Mouse (Mus musculus) lung, embryonic 14.5 days (tissue): ENCODE results near the gene Ankrd2. TPM values are rescaled to one million over a fixed set of nuclear protein-coding genes. Genes with fewer than 3 reads are reported as not detected.
A peak's percentile ranks its signal among the peaks of the same experiment; 100 is the strongest.

Experiments
- ATAC-seq: fragments of 200-750 bp; cut with Nextera tagmentation; 2 replicates; pipeline ENCODE4 v1.8.0; 2017; ENCODE audit warnings: mild to moderate bottlenecking, moderate TSS enrichment, moderate library complexity; ENCODE audit not compliant: insufficient read depth
- DNase-seq: peaks from one replicate; pipeline ENCODE4 v3.0.0-alpha.2; 2015
- H3K27ac ChIP-seq: fragments of 300-500 bp; sonication (generic); 2 replicates; pipeline ENCODE4 v1.5.1; 2014; ENCODE audit warnings: low read depth, mild to moderate bottlenecking, moderate library complexity
- H3K27me3 ChIP-seq: fragments of 300-500 bp; sonication (generic); 2 replicates; pipeline ENCODE4 v1.6.1; 2014; ENCODE audit warnings: low read length, control low read depth; ENCODE audit not compliant: insufficient read depth
- H3K36me3 ChIP-seq: fragments of 300-500 bp; sonication (generic); 2 replicates; pipeline ENCODE4 v1.6.1; 2014; ENCODE audit warnings: control low read depth; ENCODE audit not compliant: insufficient read depth
- H3K4me1 ChIP-seq: fragments of 300-500 bp; sonication (generic); 2 replicates; pipeline ENCODE4 v1.6.1; 2014; ENCODE audit warnings: antibody characterized with exemption, control low read depth; ENCODE audit not compliant: insufficient read depth
- H3K4me2 ChIP-seq: fragments of 300-500 bp; sonication (generic); 2 replicates; pipeline ENCODE4 v1.6.1; 2014; ENCODE audit warnings: mild to moderate bottlenecking
- H3K4me3 ChIP-seq: fragments of 300-500 bp; sonication (generic); 2 replicates; pipeline ENCODE4 v1.5.1; 2014; ENCODE audit warnings: low read depth, low read length
- H3K9ac ChIP-seq: fragments of 300-500 bp; sonication (generic); 2 replicates; pipeline ENCODE4 v1.6.1; 2014
- H3K9me3 ChIP-seq: fragments of 300-500 bp; sonication (generic); 2 replicates; pipeline ENCODE4 v1.6.1; 2016; ENCODE audit warnings: low read depth, low read length, control low read depth
- CTCF ChIP-seq: IDR thresholded peaks from 2 replicates; pipeline ENCODE4 v1.5.1; 2016; ENCODE audit warnings: antibody characterized with exemption, low read depth
- WGBS: fragments of 180-500 bp; shearing (Covaris S2); extraction: QIAGEN DNeasy Blood & Tissue Kit; methylation state at CpG from one replicate; pipeline ENCODE4 v1.1.7; 2014; 5-methylcytosine and 5-hydroxymethylcytosine counted together
- polyA plus RNA-seq: library from polyadenylated mRNA; unstranded; fragments of >200 nt; fragmentation: Nextera tagmentation; extraction: Ambion mirVana; gene quantifications from 2 replicates; pipeline ENCODE4 v1.2.1, GENCODE M21; 2014

Ankrd2 gene
- polyA plus RNA-seq, 1 experiment from 2014 or later = 0.17 TPM

DNA sequence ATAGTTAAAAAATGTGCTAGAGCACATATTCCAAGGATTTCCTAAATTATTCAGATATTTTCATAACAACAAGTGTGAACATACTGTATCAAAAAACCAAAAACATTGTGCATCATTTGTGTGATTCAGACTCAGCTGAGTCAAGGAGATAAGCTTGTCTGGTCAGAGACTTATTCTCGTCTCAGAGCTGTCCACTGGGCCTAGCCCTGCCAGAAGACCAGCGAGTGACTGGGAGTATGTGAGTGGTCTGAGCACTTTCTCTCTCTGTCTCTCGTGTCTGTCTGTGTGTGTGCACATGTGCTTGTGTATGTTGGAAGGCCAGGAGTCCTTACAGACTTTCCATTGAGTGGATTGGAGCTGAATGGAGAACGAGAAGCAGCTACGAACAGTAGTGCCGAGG, 20.8 kb upstream of the Ankrd2 start:
- H3K9ac ChIP-seq = no peak overlapping the region
- H3K4me1 ChIP-seq = peaks cover 3% of the 10 kb centered on the region; the same call in 1 of the 2 replicates
- no peak overlapping the region for H3K4me3 ChIP-seq
- TF ChIP-seq CTCF = no peak
- 73% methylated on average over 6 of the region's 6 CpGs for WGBS
- no peak overlapping the region for H3K27ac ChIP-seq
- DNase-seq = no peak
- no peaks in the 10 kb centered on the region for H3K27me3 ChIP-seq
- no peak for ATAC-seq
- H3K4me2 ChIP-seq = no peak overlapping the region
- no peaks in the 10 kb centered on the region for H3K9me3 ChIP-seq
- no peaks in the 10 kb centered on the region for H3K36me3 ChIP-seq

DNA sequence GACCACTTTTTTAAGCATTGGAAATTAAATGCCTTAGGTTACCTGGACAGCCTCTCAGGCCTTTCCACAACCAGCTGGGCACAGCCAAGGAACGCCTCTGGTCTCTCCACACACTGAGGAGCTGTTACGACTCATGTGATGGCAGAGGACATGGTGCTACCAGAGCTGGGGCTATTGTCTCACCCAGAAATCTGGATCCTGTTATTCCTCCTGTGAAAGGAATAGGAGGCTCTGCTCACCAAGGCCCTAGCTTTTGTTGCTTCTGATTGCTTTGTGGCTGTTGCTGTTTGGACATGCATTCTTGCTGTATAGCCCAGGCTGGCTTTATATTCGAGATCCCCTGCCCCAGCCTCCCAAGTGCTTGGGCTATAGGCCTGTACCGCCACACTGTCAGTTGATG, 19.5 kb upstream of the Ankrd2 start:
- Histone ChIP-seq H3K9me3 (no peaks in the 10 kb centered on the region), H3K4me1 (peaks cover 3% of the 10 kb centered on the region; the same call in 1 of the 2 replicates), H3K4me2 (no peak overlapping the region), H3K9ac (no peak overlapping the region), H3K4me3 (no peak overlapping the region), H3K36me3 (no peaks in the 10 kb centered on the region), H3K27ac (no peak overlapping the region), H3K27me3 (no peaks in the 10 kb centered on the region)
- TF ChIP-seq CTCF = no peak
- 79% methylated on average over 4 of the region's 4 CpGs for WGBS
- DNase-seq (no peak), ATAC-seq (no peak)

DNA sequence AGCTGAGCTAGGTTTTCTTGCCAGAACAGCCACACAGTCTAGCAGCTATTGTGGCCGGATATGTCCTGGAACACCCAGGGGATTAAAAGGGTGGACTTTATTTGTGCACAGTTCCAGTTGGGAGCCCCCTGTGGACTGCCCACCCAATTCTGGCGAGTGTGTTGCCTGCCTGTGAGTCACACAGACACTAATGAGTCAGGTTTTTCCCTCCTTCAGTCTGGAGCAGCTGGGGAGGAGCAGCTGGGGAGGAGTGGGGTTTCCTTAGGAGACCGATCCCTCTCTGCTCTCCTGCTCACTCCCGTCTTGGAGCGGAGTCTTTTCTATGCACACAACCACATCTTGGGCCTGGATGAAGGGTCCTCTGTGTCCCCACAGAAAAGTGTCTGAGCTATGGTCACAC, 19.0 kb upstream of the Ankrd2 start:
- no peak for TF ChIP-seq CTCF
- no peak overlapping the region; the same call in 1 of the 2 replicates for H3K9ac ChIP-seq
- 59% methylated on average over 5 of the region's 5 CpGs for WGBS
- H3K9me3 ChIP-seq = no peaks in the 10 kb centered on the region
- no peak for DNase-seq
- H3K4me2 ChIP-seq = no peak overlapping the region
- peaks cover 3% of the 10 kb centered on the region; the same call in 1 of the 2 replicates for H3K4me1 ChIP-seq
- no peaks in the 10 kb centered on the region for H3K36me3 ChIP-seq
- no peaks in the 10 kb centered on the region for H3K27me3 ChIP-seq
- ATAC-seq = no peak
- peak overlapping the region; percentile 74; the same call in 1 of the 2 replicates for H3K27ac ChIP-seq
- no peak overlapping the region for H3K4me3 ChIP-seq

DNA sequence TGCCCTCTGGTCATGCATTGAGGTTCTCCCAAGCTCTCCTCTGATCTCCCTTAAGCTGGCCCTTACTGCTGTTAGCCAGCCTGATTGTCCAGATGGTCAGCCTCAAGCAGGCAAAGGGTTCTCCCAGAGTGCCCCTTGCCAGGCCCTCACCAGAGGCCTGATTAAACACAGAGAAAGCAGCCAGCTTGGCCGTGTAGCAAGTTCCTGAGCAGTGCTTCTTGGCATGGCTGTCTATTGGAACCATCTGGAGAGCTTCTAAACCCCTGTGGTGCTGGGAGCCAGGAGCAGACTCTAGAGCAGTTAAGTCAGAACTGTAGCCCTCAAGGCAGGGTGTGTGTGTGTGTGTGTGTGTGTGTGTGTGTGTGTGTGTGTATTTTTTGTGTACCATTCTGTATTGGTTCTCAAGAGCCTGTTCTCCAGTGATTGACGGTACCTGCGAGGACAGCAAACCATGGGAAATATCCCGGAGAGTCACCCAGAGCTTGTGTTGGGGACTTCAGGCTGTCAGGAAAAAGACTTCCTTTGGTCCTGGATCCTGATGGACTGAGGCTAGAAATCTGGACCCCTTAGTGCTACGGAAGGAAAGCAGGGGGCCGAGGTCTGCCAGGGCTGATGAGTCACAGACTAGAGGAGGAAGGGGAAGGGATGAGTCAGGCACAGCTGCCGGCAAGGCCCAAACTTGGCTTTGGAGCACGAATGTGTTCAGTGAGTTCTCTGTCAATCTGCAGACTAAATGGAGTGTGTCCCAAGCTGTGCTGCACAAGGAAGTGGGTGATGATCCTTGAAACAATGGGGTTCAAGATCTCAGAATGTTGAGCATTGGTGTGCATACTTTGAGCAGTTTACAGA, 18.2 kb upstream of the Ankrd2 start:
- Histone ChIP-seq H3K27me3 (no peaks in the 10 kb centered on the region), H3K36me3 (no peaks in the 10 kb centered on the region), H3K4me3 (no peak overlapping the region), H3K9me3 (no peaks in the 10 kb centered on the region), H3K4me2 (no peak overlapping the region), H3K9ac (no peak overlapping the region; the same call in 1 of the 2 replicates), H3K4me1 (peaks cover 3% of the 10 kb centered on the region; the same call in 1 of the 2 replicates), H3K27ac (peak overlapping the region; percentile 74)
- 51% methylated on average over 8 of the region's 8 CpGs for WGBS
- no peak for TF ChIP-seq CTCF
- DNase-seq (peak; percentile 61), ATAC-seq (peak; percentile 53)

DNA sequence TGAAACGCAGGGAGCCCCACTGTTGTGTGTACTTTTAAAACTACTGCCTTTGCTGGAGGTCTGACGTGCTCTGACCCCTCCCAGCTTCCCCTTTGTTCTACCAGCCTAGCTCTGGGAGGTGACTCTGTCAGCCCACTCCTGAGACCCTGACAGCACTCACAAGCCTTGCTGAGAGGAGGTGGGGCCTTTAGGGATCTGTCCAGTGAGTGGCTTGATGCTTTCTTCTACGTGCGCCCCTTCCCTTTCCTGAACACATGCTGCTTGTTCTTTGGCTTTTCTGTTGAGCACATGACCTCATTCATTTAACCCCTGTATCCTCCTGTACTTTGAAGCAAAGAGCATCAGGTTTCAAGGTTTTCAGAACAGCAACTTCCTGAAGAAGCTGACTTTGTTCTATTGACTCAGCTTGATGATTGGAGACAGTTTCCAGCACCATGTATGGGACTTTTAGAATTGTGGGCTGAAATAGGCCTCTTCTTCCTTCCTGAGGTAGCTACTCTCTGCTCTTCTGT, 16.7 kb upstream of the Ankrd2 start:
- TF ChIP-seq CTCF = no peak
- no peak overlapping the region for H3K4me3 ChIP-seq
- 28% methylated on average over 4 of the region's 4 CpGs for WGBS
- H3K4me2 ChIP-seq = no peak overlapping the region
- ATAC-seq (peak; percentile 36; the same call in 1 of the 2 replicates), DNase-seq (peak; percentile 29)
- no peaks in the 10 kb centered on the region for H3K36me3 ChIP-seq
- H3K27ac ChIP-seq = peak overlapping the region; percentile 74
- peaks cover 3% of the 10 kb centered on the region; the same call in 1 of the 2 replicates for H3K4me1 ChIP-seq
- H3K27me3 ChIP-seq = no peaks in the 10 kb centered on the region
- no peak overlapping the region for H3K9ac ChIP-seq
- H3K9me3 ChIP-seq = no peaks in the 10 kb centered on the region

DNA sequence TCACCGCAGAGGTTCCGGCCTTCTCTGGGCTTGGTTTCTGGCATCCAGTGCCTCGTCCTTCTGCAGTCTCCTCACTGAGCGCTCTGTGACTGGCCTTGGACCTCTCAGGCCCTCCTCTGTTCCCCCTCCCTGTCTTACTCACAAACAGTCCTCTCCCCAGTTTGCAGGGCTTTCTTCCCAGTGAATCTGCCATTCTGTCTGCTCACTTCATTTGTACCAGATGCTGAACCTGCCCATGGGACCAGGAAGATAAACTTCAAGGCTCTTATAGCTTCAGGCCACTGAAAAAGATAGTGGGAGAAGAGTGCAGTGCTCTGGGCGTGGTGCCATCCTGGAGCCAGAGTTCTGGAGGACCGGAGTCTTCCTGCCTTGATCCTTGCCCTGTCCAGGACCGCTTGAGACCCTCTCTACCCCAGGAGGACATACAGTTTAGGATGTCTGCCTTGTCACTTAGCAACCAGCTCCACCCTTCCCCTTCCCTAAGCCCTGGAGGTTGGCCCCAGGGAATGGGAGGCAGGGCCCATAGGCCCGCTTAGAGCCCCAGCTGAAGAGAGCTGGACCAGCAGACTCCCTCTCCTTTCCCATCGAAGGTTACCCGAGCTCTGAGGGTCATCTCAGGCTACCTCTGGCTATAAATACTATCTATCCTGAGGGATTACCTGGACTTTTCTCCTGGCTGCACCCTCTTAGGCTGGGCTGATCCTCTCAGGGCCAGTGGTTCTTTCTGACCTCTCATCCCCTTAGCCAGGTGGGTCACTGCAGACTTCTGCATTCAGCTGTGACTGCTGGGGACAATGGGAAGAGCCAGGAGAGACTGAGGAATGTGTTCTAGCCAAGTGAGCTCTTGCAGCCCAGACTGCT, 13.9 kb upstream of the Ankrd2 start:
- Histone ChIP-seq H3K27ac (no peak overlapping the region), H3K4me2 (no peak overlapping the region), H3K4me1 (peaks cover 3% of the 10 kb centered on the region; the same call in 1 of the 2 replicates), H3K27me3 (no peaks in the 10 kb centered on the region), H3K36me3 (no peaks in the 10 kb centered on the region), H3K4me3 (no peak overlapping the region), H3K9me3 (no peaks in the 10 kb centered on the region), H3K9ac (no peak overlapping the region)
- ATAC-seq = no peak
- no peak for TF ChIP-seq CTCF
- no peak for DNase-seq
- 74% methylated on average over 10 of the region's 10 CpGs for WGBS

DNA sequence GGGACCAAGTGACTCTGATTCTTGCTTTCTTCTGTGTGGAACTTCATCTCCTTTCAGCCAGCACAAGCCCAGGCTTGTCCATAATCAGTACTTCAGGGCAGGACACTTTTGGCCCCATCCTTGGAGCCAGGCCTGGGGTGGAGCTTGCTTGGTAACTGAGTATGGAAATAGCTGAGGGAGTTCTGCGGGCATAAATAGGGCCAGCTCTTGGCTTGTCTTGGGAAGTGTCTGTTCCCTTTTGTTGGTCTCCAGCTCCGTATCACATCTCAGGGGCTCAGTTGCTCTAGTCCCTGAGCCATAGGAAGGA, 13.3 kb upstream of the Ankrd2 start:
- Histone ChIP-seq H3K27ac (no peak overlapping the region), H3K27me3 (no peaks in the 10 kb centered on the region), H3K9ac (no peak overlapping the region), H3K4me1 (peaks cover 1% of the 10 kb centered on the region; the same call in 1 of the 2 replicates), H3K4me3 (no peak overlapping the region), H3K4me2 (no peak overlapping the region), H3K9me3 (no peaks in the 10 kb centered on the region), H3K36me3 (no peaks in the 10 kb centered on the region)
- no peak for ATAC-seq
- WGBS = 76% methylated on average over 2 of the region's 2 CpGs
- no peak for DNase-seq
- no peak for TF ChIP-seq CTCF
